Mouse (Mus musculus): ENCODE measurements around the gene Dbn1. TPM values are rescaled to one million over a fixed set of nuclear protein-coding genes. Genes with fewer than 3 reads are reported as not detected.
A peak's percentile ranks its signal among the peaks of the same experiment; 100 is the strongest.

The Dbn1 gene
- polyA plus RNA-seq (2012; rRNA removed), result 97.4 and 108 TPM in 2 replicates

- peaks cover 4% of the 10 kb centered on the region; the same call in 1 of the 2 replicates for H3K4me1 ChIP-seq (ENCODE audit: control insufficient read depth, insufficient read depth, low read length)
- H3K27ac ChIP-seq (ENCODE audit: insufficient read depth, low read length), result no peak within 1 kb of the TSS
- TF ChIP-seq CTCF (IDR thresholded peaks at IDR 0.05; ENCODE audit: borderline replicate concordance, insufficient read depth, low read depth, low read length) (no peak), POLR2A (IDR thresholded peaks at IDR 0.05; ENCODE audit: borderline replicate concordance, insufficient read depth, low read length) (no peak)
- peak within 1 kb of the TSS; percentile 43 for H3K4me3 ChIP-seq (replicated peaks; ENCODE audit: insufficient read depth, low read depth, low read length)
- DNase-seq, result peak in 1 of 2 experiments; percentile 43
- 2% methylated on average over 61 of the region's 83 CpGs for WGBS
- no peaks in the 10 kb centered on the region for H3K27me3 ChIP-seq (ENCODE audit: control insufficient read depth, insufficient read depth, low read length)
Measured at GRCm38 (mm10) chr13:55487578-55488498, at the start of gene Dbn1. Gene Dbn1 (minus strand): TSS chr13:55488111.

DNA sequence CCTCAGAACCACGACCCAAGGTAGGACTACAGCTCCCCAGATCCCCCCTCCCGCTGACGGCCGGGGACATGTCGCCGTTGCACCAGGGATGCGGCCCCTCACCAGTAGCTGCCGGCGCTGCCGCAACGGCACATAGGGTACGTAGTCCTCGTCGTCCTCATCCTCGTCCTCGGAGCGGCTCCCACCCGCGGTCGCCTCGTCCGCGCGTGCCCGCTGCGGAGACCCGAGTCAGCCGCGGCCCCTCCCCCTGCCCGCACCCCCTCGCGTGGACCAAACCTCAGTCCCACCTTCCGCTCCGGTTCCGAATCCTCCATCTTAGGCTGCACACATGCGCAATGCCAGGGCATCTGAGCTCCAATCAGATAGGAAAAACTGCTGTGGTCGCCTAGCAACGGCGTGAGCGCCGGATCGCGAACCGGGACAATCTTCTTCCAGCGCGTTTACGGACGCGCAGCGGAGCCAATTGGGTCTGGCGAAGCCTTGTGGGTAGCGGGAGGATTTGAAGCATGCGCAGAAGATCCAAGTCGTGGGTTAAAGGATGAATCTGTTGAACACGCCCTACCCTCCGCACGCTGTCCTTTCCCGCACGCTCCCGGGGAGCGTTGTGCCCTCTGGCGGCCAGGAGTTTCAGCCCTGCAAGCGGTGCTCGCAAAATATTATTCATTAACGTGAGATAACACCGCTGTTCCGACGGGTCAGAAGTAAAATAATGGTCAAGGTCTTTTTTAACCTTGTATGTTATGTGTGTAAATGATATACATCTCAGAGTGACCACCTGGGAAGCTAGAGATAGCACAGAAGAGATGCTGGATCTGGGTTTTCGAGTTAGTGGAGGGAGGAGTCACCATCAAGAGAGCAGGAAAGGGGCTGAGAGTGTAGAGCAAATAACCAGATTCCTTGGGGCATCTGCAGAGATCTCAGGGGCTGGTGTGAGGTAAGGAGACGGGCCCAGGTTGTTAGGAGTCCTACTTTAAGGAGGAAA is 48.6 kb upstream of the Dbn1 start, which contains the start of gene Ddx41:
Gene Ddx41, minus strand, starts transcription at position 465 of the 982 bp plus-strand sequence.
- H3K27me3 ChIP-seq (ENCODE audit: control insufficient read depth, insufficient read depth, low read length), result no peaks in the 10 kb centered on the region
- no peak within 1 kb of the TSS for H3K27ac ChIP-seq (ENCODE audit: insufficient read depth, low read length)
- peak; percentile 100 for DNase-seq
- peak within 1 kb of the TSS; percentile 84 for H3K4me3 ChIP-seq (replicated peaks; ENCODE audit: insufficient read depth, low read depth, low read length)
- peaks cover 7% of the 10 kb centered on the region for H3K4me1 ChIP-seq (ENCODE audit: control insufficient read depth, insufficient read depth, low read length)
- under 1% methylated on average over 70 of the region's 70 CpGs for WGBS
- TF ChIP-seq CTCF (IDR thresholded peaks at IDR 0.05; ENCODE audit: borderline replicate concordance, insufficient read depth, low read depth, low read length) (peak; percentile 89), POLR2A (IDR thresholded peaks at IDR 0.05; ENCODE audit: borderline replicate concordance, insufficient read depth, low read length) (peak; percentile 73; the same call in 1 of the 2 replicates)

GRCm38 (mm10) chr13:55535796-55536193 is 47.9 kb upstream of the Dbn1 start:
- H3K4me1 ChIP-seq (ENCODE audit: control insufficient read depth, insufficient read depth, low read length), result peaks cover 7% of the 10 kb centered on the region
- no peak overlapping the region for H3K27ac ChIP-seq (ENCODE audit: insufficient read depth, low read length)
- 13% methylated on average over 17 of the region's 17 CpGs for WGBS
- peak in 1 of 2 experiments; percentile 47 for DNase-seq
- H3K27me3 ChIP-seq (ENCODE audit: control insufficient read depth, insufficient read depth, low read length), result no peaks in the 10 kb centered on the region
- H3K4me3 ChIP-seq (replicated peaks; ENCODE audit: insufficient read depth, low read depth, low read length), result peak overlapping the region; percentile 84
- TF ChIP-seq CTCF (IDR thresholded peaks at IDR 0.05; ENCODE audit: borderline replicate concordance, insufficient read depth, low read depth, low read length) (no peak), POLR2A (IDR thresholded peaks at IDR 0.05; ENCODE audit: borderline replicate concordance, insufficient read depth, low read length) (no peak)

DNA sequence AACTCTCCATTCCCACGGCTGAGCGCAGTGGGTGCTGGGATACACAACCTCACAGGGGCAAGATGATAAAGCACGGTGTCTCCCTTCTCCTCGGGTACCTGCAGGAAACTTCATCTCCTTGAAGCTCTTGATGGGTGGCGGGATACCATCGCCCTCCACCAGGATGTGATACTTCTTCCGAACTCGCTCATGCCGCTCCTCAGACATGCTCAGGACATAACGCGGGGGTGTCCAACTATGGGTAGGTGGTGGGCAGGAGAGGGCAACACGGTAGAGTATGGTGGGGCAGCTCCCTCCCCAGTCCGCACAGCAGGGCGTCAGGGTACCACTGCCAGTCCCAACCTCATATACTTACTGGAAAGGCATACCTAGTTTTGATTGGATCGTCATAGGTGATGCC is 47.3 kb upstream of the Dbn1 start:
- H3K27me3 ChIP-seq (ENCODE audit: control insufficient read depth, insufficient read depth, low read length), result no peaks in the 10 kb centered on the region
- peak overlapping the region; percentile 84 for H3K4me3 ChIP-seq (replicated peaks; ENCODE audit: insufficient read depth, low read depth, low read length)
- TF ChIP-seq CTCF (IDR thresholded peaks at IDR 0.05; ENCODE audit: borderline replicate concordance, insufficient read depth, low read depth, low read length) (no peak), POLR2A (IDR thresholded peaks at IDR 0.05; ENCODE audit: borderline replicate concordance, insufficient read depth, low read length) (no peak)
- no peak for DNase-seq
- H3K27ac ChIP-seq (ENCODE audit: insufficient read depth, low read length), result no peak overlapping the region
- peaks cover 7% of the 10 kb centered on the region for H3K4me1 ChIP-seq (ENCODE audit: control insufficient read depth, insufficient read depth, low read length)
- 89% methylated on average over 15 of the region's 15 CpGs for WGBS

- WGBS, result 75% methylated on average over 8 of the region's 8 CpGs
- DNase-seq, result no peak
- Histone ChIP-seq H3K27ac (ENCODE audit: insufficient read depth, low read length) (no peak within 1 kb of the TSS), H3K4me3 (replicated peaks; ENCODE audit: insufficient read depth, low read depth, low read length) (no peak within 1 kb of the TSS), H3K27me3 (ENCODE audit: control insufficient read depth, insufficient read depth, low read length) (no peaks in the 10 kb centered on the region), H3K4me1 (ENCODE audit: control insufficient read depth, insufficient read depth, low read length) (no peaks in the 10 kb centered on the region)
- no peak for TF ChIP-seq CTCF (IDR thresholded peaks at IDR 0.05; ENCODE audit: borderline replicate concordance, insufficient read depth, low read depth, low read length)
- TF ChIP-seq POLR2A (IDR thresholded peaks at IDR 0.05; ENCODE audit: borderline replicate concordance, insufficient read depth, low read length), result no peak
Measured at GRCm38 (mm10) chr13:55529198-55529915, 41.4 kb upstream of the Dbn1 start, which contains the start of gene Dok3. Gene Dok3 (minus strand): TSS chr13:55529296.

- Histone ChIP-seq H3K4me1 (ENCODE audit: control insufficient read depth, insufficient read depth, low read length) (no peaks in the 10 kb centered on the region), H3K27ac (ENCODE audit: insufficient read depth, low read length) (no peak overlapping the region), H3K4me3 (replicated peaks; ENCODE audit: insufficient read depth, low read depth, low read length) (no peak overlapping the region), H3K27me3 (ENCODE audit: control insufficient read depth, insufficient read depth, low read length) (no peaks in the 10 kb centered on the region)
- WGBS, result 71% methylated on average over 18 of the region's 18 CpGs
- TF ChIP-seq CTCF (IDR thresholded peaks at IDR 0.05; ENCODE audit: borderline replicate concordance, insufficient read depth, low read depth, low read length), result no peak
- TF ChIP-seq POLR2A (IDR thresholded peaks at IDR 0.05; ENCODE audit: borderline replicate concordance, insufficient read depth, low read length), result no peak
- DNase-seq, result no peak
Measured at GRCm38 (mm10) chr13:55527834-55528772, 40.2 kb upstream of the Dbn1 start.

All from cerebellum, adult 2 months (tissue).